Mouse (Mus musculus) left cerebral cortex, postnatal 10 days (tissue): ENCODE measurements around the gene Sar1b. TPM values are rescaled to one million over a fixed set of nuclear protein-coding genes. Genes with fewer than 3 reads are reported as not detected.

ENCODE experiments used
- total RNA-seq, 2 experiments: library from RNA; stranded (reverse); gene quantifications; 2 replicates each; pipeline ENCODE4 v1.2.3; 2021

Sar1b gene
- total RNA-seq, 2 experiments from 2014 or later: 79.6 to 80.6 TPM

Other genes starting within 250 kb of the Sar1b start
- 1 to 10 TPM; 6.4 to 7.1 TPM for gene Phykpl, start 178.9 kb upstream of the Sar1b start, total RNA-seq
- 100 to 1,000 TPM; 182 to 186 TPM for gene Hnrnpab, start 156.8 kb upstream of the Sar1b start, total RNA-seq
- 10 to 100 TPM; 51.1 to 51.4 TPM for gene Nhp2, start 144.0 kb upstream of the Sar1b start, total RNA-seq
- 10 to 100 TPM; 46.6 to 49.8 TPM for gene Rmnd5b, start 127.8 kb upstream of the Sar1b start, total RNA-seq
- gene N4bp3, start 112.8 kb upstream of the Sar1b start, total RNA-seq: 10 to 100 TPM; 12.8 to 14.0 TPM
- gene D930048N14Rik, start 112.7 kb upstream of the Sar1b start, total RNA-seq: under 1 TPM; 0.86 to 0.97 TPM
- gene 0610009B22Rik, start 74.8 kb upstream of the Sar1b start, total RNA-seq: 10 to 100 TPM; 29.1 to 29.9 TPM
- 10 to 100 TPM; 24.4 to 25.8 TPM for gene Sec24a, start 53 bp upstream of the Sar1b start, total RNA-seq
- gene Jade2, start 94.0 kb downstream of the Sar1b start, total RNA-seq: 1 to 10 TPM; 6.7 to 8.2 TPM
- 10 to 100 TPM; 40.9 to 41.6 TPM for gene Cdkn2aipnl, start 204.0 kb downstream of the Sar1b start, total RNA-seq
- gene Ube2b, start 237.1 kb downstream of the Sar1b start, total RNA-seq: 100 to 1,000 TPM; 158 to 169 TPM
- 10 to 100 TPM; 20.4 to 20.7 TPM for gene Cdkl3, start 240.5 kb downstream of the Sar1b start, total RNA-seq